Mouse (Mus musculus) heart, postnatal 0 days (tissue): Measurements from ENCODE around the gene Prr5l.

ENCODE experiments used
- CTCF ChIP-seq: IDR thresholded peaks from 2 replicates; pipeline ENCODE4 v1.5.1; 2016; ENCODE audit warnings: antibody characterized with exemption, control low read depth, low read depth
- EP300 ChIP-seq: IDR thresholded peaks from 2 replicates; pipeline ENCODE4 v1.6.1; 2016; ENCODE audit warnings: antibody characterized with exemption, low read depth

DNA sequence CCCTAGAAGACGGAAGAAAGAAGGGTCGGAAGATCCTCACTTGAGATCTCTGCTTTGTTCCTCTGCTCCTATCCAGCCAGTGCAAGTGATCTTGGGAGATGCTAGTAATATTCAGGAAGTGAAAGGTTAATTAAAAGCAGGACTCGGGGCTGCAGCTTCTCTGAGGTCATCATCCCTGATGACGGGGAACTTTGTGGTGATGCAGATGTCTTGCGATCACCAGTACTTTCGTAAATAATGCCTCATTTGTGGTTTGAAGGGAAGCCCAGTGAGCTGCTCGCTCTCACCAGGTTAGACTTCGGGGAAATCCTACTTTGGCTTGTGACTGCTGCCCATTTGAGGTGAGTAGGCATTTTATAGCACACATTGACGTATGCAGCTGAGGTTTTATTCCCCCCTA lies 26.7 kb downstream of the Prr5l start:
- TF ChIP-seq CTCF (no peak), EP300 (no peak)
